Mouse (Mus musculus) B cell, adult 2 months (primary cell): Measurements from ENCODE around the gene Nudt3.
A peak's percentile ranks its signal among the peaks of the same experiment; 100 is the strongest.

Source experiments
- DNase-seq, 2 experiments: peaks; one replicate each; pipeline ENCODE4 v3.0.0; 2022

Nudt3 gene

GRCm38 (mm10) chr17:27544551-27544950 lies 78.7 kb downstream of the Nudt3 start:
- no peak for DNase-seq

- DNase-seq = no peak
Observed at GRCm38 (mm10) chr17:27541984-27542383, 81.3 kb downstream of the Nudt3 start.

- no peak for DNase-seq
Observed at GRCm38 (mm10) chr17:27541261-27541660, 82.0 kb downstream of the Nudt3 start.

GRCm38 (mm10) chr17:27534718-27535117 lies 88.6 kb downstream of the Nudt3 start:
- peak; percentile 93 to 94 for DNase-seq

GRCm38 (mm10) chr17:27533354-27533753 lies 89.9 kb downstream of the Nudt3 start:
- no peak for DNase-seq

- DNase-seq = no peak
Observed at GRCm38 (mm10) chr17:27532095-27532494, 91.2 kb downstream of the Nudt3 start.
